Mouse (Mus musculus): ENCODE data around the gene Trmt112.

DNA sequence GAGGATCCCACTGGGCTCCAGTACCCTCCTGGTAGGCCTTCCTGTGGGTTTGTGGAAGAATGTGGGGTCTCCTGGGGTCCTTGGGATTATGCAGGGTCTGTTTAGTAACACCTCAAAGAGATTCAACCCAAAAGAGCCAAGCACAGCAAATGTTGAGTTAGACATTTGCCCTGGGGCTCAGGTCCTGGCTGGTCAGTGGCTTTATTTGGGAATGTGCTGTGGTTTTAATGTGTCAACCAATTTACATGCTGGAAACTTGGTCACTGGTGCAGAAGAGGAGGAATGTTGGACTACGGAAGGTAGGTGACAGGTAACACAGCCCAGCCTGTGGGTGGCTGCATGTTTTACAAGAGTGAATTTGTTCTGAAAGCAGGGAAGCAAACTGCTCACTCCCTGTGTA is 6.5 kb upstream of the Trmt112 start:
- TF ChIP-seq POLR2A (IDR thresholded peaks at IDR 0.05; ENCODE audit: borderline replicate concordance, insufficient read depth, low read length) (no peak), CTCF (IDR thresholded peaks at IDR 0.05; ENCODE audit: borderline replicate concordance, insufficient read depth, low read depth, low read length) (no peak)

Data from cerebellum, adult 2 months (tissue).